Mouse (Mus musculus): ENCODE results near the gene Calhm2.
A peak's percentile ranks its signal among the peaks of the same experiment; 100 is the strongest.

The Calhm2 gene

DNA sequence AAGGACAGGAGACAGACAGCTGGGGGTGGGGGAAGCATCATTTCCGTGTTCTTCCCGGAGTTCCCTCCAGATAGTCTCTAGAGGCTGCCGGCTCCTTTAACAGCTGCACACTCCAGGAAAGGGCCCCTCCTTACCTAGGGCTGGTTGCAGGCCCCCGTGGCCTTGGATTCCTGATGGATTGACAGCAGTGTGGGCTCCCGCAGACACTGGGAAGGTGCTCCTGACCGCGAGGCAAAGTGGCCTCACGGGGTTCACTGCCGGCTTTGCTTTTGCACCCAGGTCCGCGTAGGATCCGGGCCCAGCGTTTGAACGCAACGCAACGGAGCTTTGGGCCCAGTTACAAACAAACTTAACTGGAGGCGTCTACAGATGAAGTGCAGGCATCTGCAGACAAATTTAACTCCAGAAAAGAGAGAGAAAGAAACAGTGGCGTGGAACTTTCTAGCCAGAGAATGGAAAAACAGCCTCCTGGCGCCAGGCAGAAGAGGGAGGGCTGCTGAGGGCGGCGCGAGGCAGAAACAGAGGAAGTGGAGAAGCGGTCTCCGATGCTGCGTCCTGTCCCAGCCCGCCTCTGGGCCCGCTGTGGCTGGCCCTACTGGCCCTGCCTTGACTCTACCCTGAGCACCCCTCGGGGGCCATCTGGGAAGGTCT lies at the start of gene Calhm2:
Gene Calhm2, minus strand, starts transcription at position 524 of the 651 bp plus-strand sequence.
- DNase-seq (ENCODE audit: low spot score): no peak

DNA sequence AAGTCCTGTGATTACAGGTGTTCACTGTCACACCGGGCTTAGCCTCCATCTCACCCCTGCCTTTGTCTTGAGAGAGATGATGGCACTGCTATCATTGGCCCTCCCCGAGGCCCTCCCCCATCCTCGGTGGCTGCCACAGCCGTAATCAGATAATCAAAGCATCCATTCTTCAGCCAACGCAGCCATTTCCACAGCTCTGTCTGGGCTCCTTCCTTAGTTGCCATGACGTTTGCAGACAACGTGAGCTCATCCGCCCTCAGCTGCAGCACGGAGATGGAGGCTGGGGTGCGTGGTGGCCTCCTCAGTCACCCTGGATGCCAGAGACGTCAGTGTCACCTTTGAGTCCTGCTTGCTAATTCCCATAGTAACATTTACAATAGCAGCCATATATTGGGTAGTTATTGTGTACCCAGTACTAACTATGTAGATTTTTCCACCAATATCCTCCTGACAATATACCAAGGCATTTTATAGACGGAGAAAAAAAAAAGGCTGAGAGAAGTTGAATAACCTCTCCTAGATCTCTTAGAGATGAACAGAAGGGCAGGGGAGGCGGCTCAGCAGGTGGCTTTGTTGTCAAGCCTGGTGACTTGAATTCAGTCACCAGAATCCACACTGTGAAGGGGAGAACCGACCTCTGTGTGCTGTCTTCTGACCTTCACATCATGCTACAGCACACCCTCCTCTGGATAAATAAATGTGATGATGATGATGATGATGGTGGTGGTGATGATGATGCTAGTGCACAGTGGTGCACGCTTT lies 48.6 kb upstream of the Calhm2 start:
- no peak for DNase-seq (ENCODE audit: low spot score)

DNA sequence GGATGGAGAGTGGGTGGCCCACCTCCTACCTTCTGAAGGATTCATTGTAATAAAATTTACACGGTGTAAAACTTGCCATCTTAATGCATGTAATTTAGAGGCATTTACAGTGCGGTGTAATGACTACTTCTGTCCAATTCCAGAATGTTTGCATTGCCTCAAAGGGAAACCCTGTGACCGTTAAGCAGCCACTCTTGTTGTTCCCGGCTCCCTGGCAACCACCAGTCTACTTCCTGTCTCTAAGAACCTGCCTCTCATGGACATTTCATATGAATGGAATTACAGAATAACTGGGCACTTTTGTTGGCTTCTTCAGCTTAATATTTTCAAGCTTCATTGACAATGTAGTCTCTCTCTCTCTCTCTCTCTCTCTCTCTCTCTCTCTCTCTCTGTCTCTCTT lies 46.6 kb upstream of the Calhm2 start:
- DNase-seq (ENCODE audit: low spot score): no peak

DNA sequence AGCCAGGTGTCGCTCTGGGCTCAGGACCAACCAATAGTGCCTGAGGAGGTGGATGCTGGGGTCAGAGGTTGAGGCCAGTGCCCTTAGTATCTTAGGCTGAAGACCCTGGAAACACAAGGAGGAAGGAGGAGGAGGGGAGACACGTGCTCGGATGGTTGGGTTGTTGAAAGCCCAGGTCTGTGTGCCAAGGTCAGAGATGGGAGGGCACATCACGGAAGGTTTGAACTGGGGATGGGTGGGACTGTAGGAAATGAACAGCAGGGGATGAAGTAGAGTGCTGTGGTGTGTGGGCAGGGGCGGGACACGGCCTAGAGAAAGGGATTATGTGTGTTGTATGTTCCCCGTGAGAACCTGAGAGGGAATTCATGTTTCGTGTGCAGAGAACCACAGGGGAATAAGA lies 46.1 kb upstream of the Calhm2 start:
- DNase-seq (ENCODE audit: low spot score): no peak

GRCm38 (mm10) chr19:47180011-47180410 lies 41.9 kb upstream of the Calhm2 start:
- DNase-seq (ENCODE audit: low spot score): no peak

- no peak for DNase-seq (ENCODE audit: low spot score)
Measured at GRCm38 (mm10) chr19:47179272-47179809, 41.2 kb upstream of the Calhm2 start.

DNA sequence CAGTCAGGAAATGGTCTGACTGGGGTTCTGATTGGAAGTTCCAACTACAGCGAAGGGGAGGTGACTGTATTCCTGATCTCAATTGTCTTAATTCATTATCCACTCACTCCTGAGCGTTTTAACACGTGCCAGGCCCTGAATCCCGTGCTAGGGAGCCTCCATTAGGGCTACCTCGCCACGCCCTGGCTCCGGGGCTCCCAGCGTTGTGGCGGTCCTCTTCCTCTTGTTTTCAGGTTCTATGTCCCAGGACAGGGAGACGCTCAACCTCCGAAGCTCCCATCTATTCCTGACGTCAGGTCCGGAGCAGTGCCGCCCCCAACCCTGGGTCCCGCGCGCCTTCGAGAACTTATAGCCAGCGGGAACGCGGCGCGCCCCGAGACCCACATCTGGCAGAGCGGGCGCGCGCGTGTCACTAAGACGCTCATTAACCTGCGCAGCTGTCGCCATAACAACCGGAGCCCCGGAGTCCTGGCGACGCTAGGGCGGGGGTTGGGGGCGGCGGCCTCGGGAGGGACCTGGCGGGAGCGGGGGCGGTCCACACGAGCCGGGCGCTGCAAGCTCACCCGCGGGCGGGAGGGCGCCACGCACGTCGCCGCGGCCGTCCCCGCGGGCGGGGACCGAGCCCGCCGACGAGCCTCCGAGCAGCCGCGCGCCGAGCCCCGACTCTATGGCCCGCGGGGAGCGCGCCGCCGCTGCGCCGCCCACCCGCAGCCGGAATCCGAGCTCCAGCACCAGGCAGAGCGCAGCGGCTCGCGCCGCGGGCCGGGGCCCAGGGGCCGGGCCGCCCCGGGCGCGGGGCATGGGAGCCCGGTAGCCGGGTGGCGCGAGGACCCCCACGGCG lies 40.6 kb upstream of the Calhm2 start, which contains the start of gene Neurl1a:
Gene Neurl1a, plus strand, starts transcription at position 390 of the 841 bp plus-strand sequence.
- no peak for DNase-seq (ENCODE audit: low spot score)

- DNase-seq (ENCODE audit: low spot score): no peak
Measured at GRCm38 (mm10) chr19:47178001-47178400, 39.9 kb upstream of the Calhm2 start.

DNA sequence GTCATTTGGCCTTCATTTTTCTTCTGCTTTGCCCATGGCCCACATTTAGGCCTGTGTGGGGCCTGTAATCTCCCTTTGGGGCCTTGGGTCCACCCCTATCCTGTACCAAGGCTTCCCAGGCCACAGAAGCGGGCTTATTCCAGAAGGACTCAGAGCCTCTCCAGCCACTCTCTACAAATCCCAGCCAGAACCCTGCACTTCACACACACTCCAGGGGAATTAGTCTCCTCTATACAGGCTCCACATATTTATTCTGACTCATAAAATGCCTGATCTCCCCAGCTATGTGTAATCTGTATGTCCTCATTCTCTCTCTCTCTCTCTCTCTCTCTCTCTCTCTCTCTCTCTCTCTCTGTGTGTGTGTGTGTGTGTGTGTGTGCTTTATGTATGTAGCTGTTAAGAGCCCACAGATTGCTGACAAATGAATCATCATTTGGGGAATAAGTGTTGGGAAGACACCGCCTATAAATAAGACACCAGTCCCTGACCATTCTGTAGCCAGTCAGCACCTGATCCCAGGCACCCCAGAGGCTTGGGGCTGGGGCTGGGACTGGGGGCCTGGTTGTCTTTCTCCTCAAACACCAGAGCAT lies 38.9 kb upstream of the Calhm2 start:
- no peak for DNase-seq (ENCODE audit: low spot score)

DNA sequence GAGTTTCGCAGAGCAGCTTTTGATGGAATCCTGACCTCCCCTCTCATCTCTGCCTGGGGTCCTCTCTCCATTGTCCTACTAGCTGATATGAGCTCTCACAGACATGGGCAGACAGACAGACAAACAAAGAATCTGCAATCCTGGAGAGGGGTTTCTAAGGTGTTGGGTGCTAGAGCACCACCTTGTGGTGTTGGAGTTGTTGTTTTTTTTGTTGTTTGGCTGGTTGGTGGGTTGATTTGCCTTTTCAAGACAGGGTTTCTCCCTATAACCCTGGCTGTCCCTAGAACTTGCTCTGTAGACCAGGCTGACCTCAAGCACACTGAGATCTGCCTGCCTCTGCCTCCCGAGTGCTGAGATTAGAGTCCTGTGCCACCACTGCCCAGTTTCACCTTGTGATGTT lies 37.4 kb upstream of the Calhm2 start:
- DNase-seq (ENCODE audit: low spot score): no peak

DNA sequence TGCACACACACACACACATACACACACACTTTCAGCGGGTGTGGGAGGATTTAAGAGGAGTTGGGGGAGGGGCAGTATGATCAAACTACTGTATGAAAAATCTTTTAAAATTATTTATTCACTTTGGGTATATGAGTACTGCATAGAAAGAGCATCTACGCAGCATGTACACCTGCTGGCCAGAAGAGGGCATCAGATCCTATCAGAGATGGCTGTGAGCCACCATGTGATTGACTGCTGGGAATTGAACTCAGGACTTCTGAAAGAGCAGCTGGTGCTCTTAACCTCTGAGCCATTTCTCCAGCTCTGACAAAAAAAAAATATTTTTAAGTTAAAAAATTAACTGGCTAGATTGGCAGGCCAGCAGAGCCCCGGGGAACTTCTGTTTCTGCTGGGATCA lies 36.4 kb upstream of the Calhm2 start:
- no peak for DNase-seq (ENCODE audit: low spot score)

DNA sequence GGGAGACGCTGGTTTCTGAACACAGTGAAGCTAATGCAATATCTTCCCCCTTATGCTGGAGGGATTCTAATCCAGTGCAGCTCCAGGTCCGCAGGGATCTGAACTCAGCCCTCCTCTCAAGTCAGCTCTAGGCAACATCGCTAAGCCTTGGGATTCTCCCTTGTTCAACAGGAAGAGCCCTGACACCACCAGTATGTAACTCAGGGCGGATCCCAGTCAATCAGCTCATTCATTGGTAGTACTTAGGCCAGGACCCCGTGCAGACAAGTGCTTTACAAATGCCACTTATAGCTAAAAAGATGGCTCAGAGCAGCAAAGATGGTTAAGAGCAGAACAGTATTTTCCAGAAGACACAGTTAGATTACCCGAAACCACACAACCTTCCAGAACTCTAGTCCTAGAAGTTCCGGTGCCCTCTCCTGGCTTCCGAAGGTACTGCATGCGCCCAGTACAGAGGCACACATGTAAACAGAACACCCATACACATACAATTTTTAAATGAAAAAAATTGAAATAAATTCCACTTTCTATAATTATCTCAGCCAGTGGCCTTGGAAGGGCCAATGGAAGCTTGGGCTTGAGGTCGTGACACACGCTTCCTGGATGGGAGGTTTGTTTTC lies 30.8 kb upstream of the Calhm2 start:
- peak; percentile 88 for DNase-seq (ENCODE audit: low spot score)

DNA sequence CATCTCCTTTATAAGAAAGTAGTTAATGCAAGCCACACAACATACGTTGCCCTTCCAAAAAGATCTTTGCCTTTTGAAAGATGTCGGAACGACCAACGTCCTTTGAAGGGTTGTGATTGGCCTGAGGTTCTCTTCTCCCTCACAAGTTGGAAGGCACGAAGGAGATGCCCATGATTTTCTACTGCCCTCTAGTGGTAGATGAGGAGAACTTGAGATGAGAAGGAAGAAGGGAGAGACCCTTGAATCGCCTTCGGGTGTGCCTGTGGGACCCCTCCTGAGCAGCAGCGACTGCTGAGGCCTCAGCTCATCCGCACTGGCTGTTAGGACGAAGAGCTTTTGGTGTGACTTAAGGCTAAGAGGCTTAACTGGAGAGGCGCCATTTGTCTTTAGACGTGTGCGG lies 30.1 kb upstream of the Calhm2 start:
- DNase-seq (ENCODE audit: low spot score): no peak

DNA sequence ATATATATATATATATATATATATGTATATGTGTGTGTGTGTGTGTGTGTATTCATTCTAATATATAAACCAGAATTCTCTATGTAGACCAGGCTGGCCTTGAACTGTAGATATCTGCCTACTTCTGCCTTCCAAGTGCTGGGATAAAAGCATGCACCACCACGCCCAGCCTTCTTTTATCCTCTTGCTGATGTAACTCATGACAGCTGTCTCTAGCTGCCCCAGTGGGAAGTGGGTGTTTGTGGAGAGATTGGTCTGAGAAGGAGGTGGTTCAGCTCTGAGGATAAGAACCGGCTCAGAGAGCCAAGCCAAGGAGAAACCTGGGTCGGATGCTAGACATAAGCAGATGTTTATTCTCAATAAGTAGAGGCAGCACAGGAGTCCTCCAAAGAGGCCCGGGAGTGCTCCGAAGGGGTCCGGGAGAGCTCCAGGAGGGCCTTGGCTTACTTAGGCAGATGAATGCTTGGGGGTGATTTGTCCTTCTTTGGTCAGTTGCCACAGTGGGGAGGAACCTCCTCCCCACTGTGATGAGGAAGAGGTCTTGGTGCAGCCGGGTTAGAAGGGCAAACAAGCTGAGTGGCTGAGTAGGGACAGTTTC lies 29.6 kb upstream of the Calhm2 start:
- no peak for DNase-seq (ENCODE audit: low spot score)

DNA sequence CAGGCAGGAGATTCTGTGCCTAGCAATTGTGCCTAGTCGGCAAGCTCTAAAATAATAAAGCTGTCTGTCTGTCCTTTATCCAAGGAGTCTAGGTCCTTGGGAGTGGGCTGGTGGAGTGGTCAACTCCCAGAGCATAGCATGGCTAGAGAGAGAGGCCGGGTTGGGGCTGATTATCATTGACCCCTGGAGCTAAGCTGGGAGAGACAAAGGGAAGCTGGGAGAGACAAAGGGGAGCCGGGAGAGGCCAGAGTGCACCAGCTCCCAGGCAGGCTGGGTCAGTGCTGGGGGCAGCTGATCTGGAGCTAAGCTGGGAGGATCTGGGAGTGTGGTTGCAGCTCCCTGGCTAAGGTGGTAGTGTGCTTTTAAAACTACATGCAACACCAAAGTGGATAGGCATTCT lies 28.7 kb upstream of the Calhm2 start:
- no peak for DNase-seq (ENCODE audit: low spot score)

- no peak for DNase-seq (ENCODE audit: low spot score)
Measured at GRCm38 (mm10) chr19:47163176-47163744, 25.2 kb upstream of the Calhm2 start.

DNA sequence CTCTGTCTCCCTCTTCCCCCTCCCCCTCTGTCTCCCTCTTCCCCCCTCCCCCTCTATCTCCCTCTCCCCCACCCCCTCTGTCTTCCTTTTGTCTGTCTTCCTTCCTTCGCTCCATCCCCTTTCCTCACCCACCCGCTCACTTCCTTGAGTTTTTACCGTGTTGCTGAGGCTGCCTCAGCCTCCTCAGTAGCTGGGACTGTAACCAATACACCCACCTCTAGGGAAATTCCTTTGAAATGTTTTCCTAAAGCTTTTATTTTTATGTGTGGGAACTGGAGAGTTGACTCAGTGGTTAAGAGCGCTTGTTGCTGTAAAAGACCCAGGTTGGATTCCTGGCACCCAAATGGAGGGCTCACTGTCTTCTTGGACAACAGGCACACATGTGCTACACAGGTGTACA lies 23.6 kb upstream of the Calhm2 start:
- no peak for DNase-seq (ENCODE audit: low spot score)

GRCm38 (mm10) chr19:47157664-47158063 lies 19.6 kb upstream of the Calhm2 start, which contains the start of gene Calhm3:
TSS of gene Calhm3 (minus strand) at chr19:47157764.
- no peak for DNase-seq (ENCODE audit: low spot score)

GRCm38 (mm10) chr19:47153767-47154166 lies 15.7 kb upstream of the Calhm2 start:
- no peak for DNase-seq (ENCODE audit: low spot score)

GRCm38 (mm10) chr19:47152062-47152369 lies 13.9 kb upstream of the Calhm2 start:
- no peak for DNase-seq (ENCODE audit: low spot score)

Measured in layer of hippocampus, adult 9-10 months (tissue).